Comparison of ENCODE assay signal across 21 mouse cellular contexts in the genomic region with DNA sequence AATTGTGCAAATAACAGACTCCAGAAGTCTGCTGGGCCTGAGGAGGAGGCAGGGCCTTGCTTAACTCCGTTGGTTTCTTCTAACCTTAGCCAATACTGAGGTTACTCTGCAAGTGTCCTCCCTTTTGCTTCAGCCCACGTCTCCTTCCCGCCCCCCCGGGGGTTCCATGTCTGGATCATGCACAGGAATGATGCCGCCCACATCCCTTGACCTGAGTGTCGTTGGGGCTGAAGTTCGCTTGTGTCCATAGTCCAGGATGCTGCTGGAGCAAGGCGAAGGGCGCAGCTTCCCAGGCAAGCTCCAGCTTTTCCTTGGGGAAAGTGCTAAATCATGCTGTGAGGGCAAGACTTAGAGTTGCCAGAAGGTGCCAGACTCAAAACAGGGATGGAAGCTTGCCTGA. TPM values are rescaled to one million over a fixed set of nuclear protein-coding genes. Genes with fewer than 3 reads are reported as not detected.
DNase-seq lines count a peak whose midpoint lies in the region; ATAC-seq and TF ChIP-seq lines count a peak whose summit lies in the region.
"Had no signal": no experiment of that assay in that cellular context is flagged by ENCODE, and none has a peak within 500 bp of the region (broad histone marks: within the 10 kb centered on the region; RNA-seq: fewer than 3 reads in every experiment).

No protein-coding gene starts in this region.

- no peak overlapping the region for H3K4me2 ChIP-seq in intestine, postnatal 0 days (replicated peaks; ENCODE audit: low read depth)
- no peak overlapping the region for H3K4me2 ChIP-seq in stomach, postnatal 0 days (replicated peaks; ENCODE audit: low read depth)
- H3K4me2 ChIP-seq: forebrain, embryonic 15.5 days; hindbrain, embryonic 12.5 days; limb, embryonic 15.5 days had no signal

- intact Hi-C loops in left cerebral cortex, postnatal 25 days (cut with DNase I): no loop called here

- WGBS in intestine, postnatal 0 days: 30% methylated on average over 9 of the region's 9 CpGs
- 64% methylated on average over 9 of the region's 9 CpGs for WGBS in stomach, postnatal 0 days
- 79% methylated on average over 9 of the region's 9 CpGs for WGBS in limb, embryonic 10.5 days

- TF ChIP-seq CTCF in intestine, postnatal 0 days (IDR thresholded peaks at IDR 0.05; ENCODE audit: low read depth): no peak
- TF ChIP-seq CTCF in stomach, postnatal 0 days (IDR thresholded peaks at IDR 0.05; ENCODE audit: low read depth): no peak

- H3K36me3 ChIP-seq in intestine, postnatal 0 days (ENCODE audit: control insufficient read depth, insufficient read depth): peaks cover 8% of the 10 kb centered on the region; the same call in 1 of the 2 replicates
- no peaks in the 10 kb centered on the region for H3K36me3 ChIP-seq in stomach, postnatal 0 days (ENCODE audit: control insufficient read depth, insufficient read depth, low read length)
- H3K36me3 ChIP-seq in limb, embryonic 10.5 days: no peaks in the 10 kb centered on the region
- H3K36me3 ChIP-seq: forebrain, embryonic 15.5 days; hindbrain, embryonic 12.5 days; limb, embryonic 15.5 days had no signal

- peak; percentile 52 for ATAC-seq in intestine, postnatal 0 days
- no peak for ATAC-seq in stomach, postnatal 0 days (ENCODE audit: low FRiP score, low TSS enrichment)
- ATAC-seq: CD4-positive, CD25-positive, alpha-beta regulatory T cell, adult 4 months; forebrain, embryonic 15.5 days; midbrain, embryonic 16.5 days had no signal

- no peak overlapping the region for H3K4me3 ChIP-seq in intestine, postnatal 0 days (ENCODE audit: low read depth, low read length)
- no peak overlapping the region for H3K4me3 ChIP-seq in stomach, postnatal 0 days (ENCODE audit: low read depth, low read length)
- no peak overlapping the region for H3K4me3 ChIP-seq in limb, embryonic 10.5 days
- H3K4me3 ChIP-seq: forebrain, embryonic 15.5 days; hindbrain, embryonic 12.5 days; left cerebral cortex, adult 2 months; limb, embryonic 15.5 days had no signal

- peaks cover 2% of the 10 kb centered on the region; the same call in 1 of the 2 replicates for H3K4me1 ChIP-seq in intestine, postnatal 0 days (replicated peaks; ENCODE audit: control insufficient read depth, insufficient read depth, low read length)
- no peaks in the 10 kb centered on the region for H3K4me1 ChIP-seq in stomach, postnatal 0 days (replicated peaks; ENCODE audit: control insufficient read depth, insufficient read depth)
- peaks cover 27% of the 10 kb centered on the region for H3K4me1 ChIP-seq in limb, embryonic 10.5 days

- H3K9ac ChIP-seq in intestine, postnatal 0 days (ENCODE audit: low read depth, low read length): no peak overlapping the region
- H3K9ac ChIP-seq in stomach, postnatal 0 days (ENCODE audit: low read length): peak overlapping the region; percentile 13; the same call in 1 of the 2 replicates
- H3K9ac ChIP-seq: forebrain, embryonic 15.5 days; hindbrain, embryonic 12.5 days; limb, embryonic 15.5 days had no signal

- TF ChIP-seq EP300 in stomach, postnatal 0 days (optimal IDR thresholded peaks at IDR 0.05): no peak

- DNase-seq in lung, postnatal 4 days: peak; percentile 18 to 31
- DNase-seq in lung, postnatal 14 days: no peak
- DNase-seq in kidney, postnatal 36 days: peak; percentile 86
- no peak for DNase-seq in stomach, postnatal 0 days (ENCODE audit: low spot score)
- DNase-seq in left cerebral cortex, postnatal 25 days (ENCODE audit: low spot score in 2 of 2): no peak
- DNase-seq in limb, embryonic 10.5 days (ENCODE audit: low spot score): no peak
- DNase-seq in adrenal gland, postnatal 25 days: no peak
- DNase-seq: adrenal gland, postnatal 36 days; cerebellum, postnatal 10 days had no signal

- peak overlapping the region; percentile 89 for H3K27ac ChIP-seq in intestine, postnatal 0 days (ENCODE audit: low read depth, low read length)
- H3K27ac ChIP-seq in stomach, postnatal 0 days (replicated peaks): no peak overlapping the region
- H3K27ac ChIP-seq in limb, embryonic 10.5 days: no peak overlapping the region
- H3K27ac ChIP-seq: forebrain, embryonic 15.5 days; hindbrain, embryonic 12.5 days; left cerebral cortex, adult 2 months; limb, embryonic 15.5 days had no signal

- H3K27me3 ChIP-seq in intestine, postnatal 0 days (replicated peaks; ENCODE audit: control insufficient read depth, insufficient read depth, low read length): no peaks in the 10 kb centered on the region
- no peaks in the 10 kb centered on the region for H3K27me3 ChIP-seq in stomach, postnatal 0 days (ENCODE audit: control insufficient read depth, insufficient read depth, low read length)
- no peaks in the 10 kb centered on the region for H3K27me3 ChIP-seq in limb, embryonic 10.5 days (ENCODE audit: low read depth, poor library complexity, severe bottlenecking)
- H3K27me3 ChIP-seq: forebrain, embryonic 15.5 days; hindbrain, embryonic 12.5 days; limb, embryonic 15.5 days had no signal

- no peaks in the 10 kb centered on the region for H3K9me3 ChIP-seq in intestine, postnatal 0 days (ENCODE audit: control insufficient read depth)
- no peaks in the 10 kb centered on the region for H3K9me3 ChIP-seq in stomach, postnatal 0 days (ENCODE audit: control insufficient read depth, low read length)
- no peaks in the 10 kb centered on the region for H3K9me3 ChIP-seq in limb, embryonic 10.5 days (replicated peaks)
- H3K9me3 ChIP-seq: forebrain, embryonic 15.5 days; hindbrain, embryonic 12.5 days; limb, embryonic 15.5 days had no signal

RNA-seq across cellular contexts. Expression of a gene that starts 4.8 kb away (rescaled TPM):
- 43.1 and 48.3 TPM in 2 replicates for polyA plus RNA-seq in intestine, postnatal 0 days (2015; fragmentation: Nextera tagmentation; extraction: Ambion mirVana)
- 10.3 and 12.1 TPM in 2 replicates for polyA plus RNA-seq in stomach, postnatal 0 days (2015; fragmentation: Nextera tagmentation; extraction: Ambion mirVana)
- 10 to 100 TPM; 12.5 to 15.5 TPM for total RNA-seq in left cerebral cortex, postnatal 25 days (2021)
- 12.5 and 14.6 TPM in 2 replicates for polyA plus RNA-seq in limb, embryonic 10.5 days (2016; fragmentation: Nextera tagmentation; extraction: Ambion mirVana)
- total RNA-seq in adrenal gland, postnatal 25 days (2021): 4.5 and 6.5 TPM in 2 replicates

RNA-seq across cellular contexts. Expression of a gene that starts 10.6 kb away (rescaled TPM):
- not detected in 2 replicates for polyA plus RNA-seq in intestine, postnatal 0 days (2015; fragmentation: Nextera tagmentation; extraction: Ambion mirVana)
- not detected in 2 replicates for polyA plus RNA-seq in stomach, postnatal 0 days (2015; fragmentation: Nextera tagmentation; extraction: Ambion mirVana)
- total RNA-seq in left cerebral cortex, postnatal 25 days (2021): not detected
- polyA plus RNA-seq in limb, embryonic 10.5 days (2016; fragmentation: Nextera tagmentation; extraction: Ambion mirVana): not detected in 2 replicates
- total RNA-seq in adrenal gland, postnatal 25 days (2021): 0.82 TPM in 1 of 2 replicates, not detected in the other
- total RNA-seq: heart, adult 8-10 months had no signal
- polyA plus RNA-seq: CD4-positive, CD25-positive, alpha-beta regulatory T cell, adult 4 months; forebrain, embryonic 15.5 days; heart, postnatal 0 days; hindbrain, embryonic 12.5 days; macrophage; midbrain, embryonic 16.5 days; neural tube, embryonic 11.5 days; stomach, embryonic 14.5 days had no signal

RNA-seq across cellular contexts. Expression of a gene that starts 42.0 kb away (rescaled TPM):
- polyA plus RNA-seq in intestine, postnatal 0 days (2015; fragmentation: Nextera tagmentation; extraction: Ambion mirVana): 303 and 311 TPM in 2 replicates
- 168 and 181 TPM in 2 replicates for polyA plus RNA-seq in stomach, postnatal 0 days (2015; fragmentation: Nextera tagmentation; extraction: Ambion mirVana)
- total RNA-seq in left cerebral cortex, postnatal 25 days (2021): 10 to 100 TPM; 66.3 to 77.4 TPM
- 36.1 and 44.4 TPM in 2 replicates for polyA plus RNA-seq in limb, embryonic 10.5 days (2016; fragmentation: Nextera tagmentation; extraction: Ambion mirVana)
- 119 TPM in 2 replicates for total RNA-seq in adrenal gland, postnatal 25 days (2021)

RNA-seq across cellular contexts. Expression of a gene that starts 43.0 kb away (rescaled TPM):
- 1.9 and 3.1 TPM in 2 replicates for polyA plus RNA-seq in intestine, postnatal 0 days (2015; fragmentation: Nextera tagmentation; extraction: Ambion mirVana)
- 6.2 and 9.6 TPM in 2 replicates for polyA plus RNA-seq in stomach, postnatal 0 days (2015; fragmentation: Nextera tagmentation; extraction: Ambion mirVana)
- total RNA-seq in left cerebral cortex, postnatal 25 days (2021): 1 to 10 TPM; 2.5 to 4.5 TPM
- 1.7 and 3.1 TPM in 2 replicates for polyA plus RNA-seq in limb, embryonic 10.5 days (2016; fragmentation: Nextera tagmentation; extraction: Ambion mirVana)
- 3.5 and 6.3 TPM in 2 replicates for total RNA-seq in adrenal gland, postnatal 25 days (2021)
- polyA plus RNA-seq: CD4-positive, CD25-positive, alpha-beta regulatory T cell, adult 4 months had no signal

RNA-seq across cellular contexts. Expression of a gene that starts 60.0 kb away (rescaled TPM):
- 557 and 585 TPM in 2 replicates for polyA plus RNA-seq in intestine, postnatal 0 days (2015; fragmentation: Nextera tagmentation; extraction: Ambion mirVana)
- 476 and 497 TPM in 2 replicates for polyA plus RNA-seq in stomach, postnatal 0 days (2015; fragmentation: Nextera tagmentation; extraction: Ambion mirVana)
- 100 to 1,000 TPM; 390 to 394 TPM for total RNA-seq in left cerebral cortex, postnatal 25 days (2021)
- 561 and 562 TPM in 2 replicates for polyA plus RNA-seq in limb, embryonic 10.5 days (2016; fragmentation: Nextera tagmentation; extraction: Ambion mirVana)
- 577 and 589 TPM in 2 replicates for total RNA-seq in adrenal gland, postnatal 25 days (2021)

Comparison
In these comparisons a context has a peak if more than half of its experiments do, and no peak if none do; other contexts are left out.
1. DNase-seq: peak in lung, postnatal 4 days (2 of 2) and kidney, postnatal 36 days (2 of 2); none in lung, postnatal 14 days (single experiment), stomach, postnatal 0 days (single experiment), left cerebral cortex, postnatal 25 days (0 of 2), limb, embryonic 10.5 days (single experiment) and adrenal gland, postnatal 25 days (single experiment).